Mouse (Mus musculus): ENCODE measurements around the gene Gm21094. TPM values are rescaled to one million over a fixed set of nuclear protein-coding genes. Genes with fewer than 3 reads are reported as not detected.
"Not testable (repeated sequence)": the region's sequence is repeated elsewhere in the genome, so short reads cannot be mapped to it uniquely, and the experiment has no call there.

The Gm21094 gene
- total RNA-seq (2022) = not detected

DNA sequence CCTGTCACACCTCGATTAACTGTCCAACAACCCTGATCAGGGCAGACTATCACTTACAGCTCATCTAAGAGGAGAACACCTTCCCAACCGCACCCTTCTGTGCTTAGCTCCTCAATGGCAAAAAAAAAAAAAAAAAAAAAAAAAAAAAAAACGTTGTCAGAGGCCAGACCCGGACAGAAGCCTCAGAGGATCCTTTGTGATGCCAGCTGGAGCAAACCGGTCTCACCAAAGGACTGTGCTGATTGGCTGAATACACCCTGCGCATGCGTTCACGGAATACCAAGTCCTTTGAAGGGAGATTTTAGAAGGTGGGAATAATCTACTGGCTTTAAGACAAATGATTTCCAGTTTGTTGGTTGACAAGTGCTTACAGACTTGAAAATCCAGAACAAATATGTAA, at the start of gene Gm21094:
Gene Gm21094 (minus strand): TSS at position 101 of the 400 bp plus-strand sequence.
- not testable (repeated sequence) for DNase-seq (ENCODE audit: low spot score)
